Mouse (Mus musculus): ENCODE data around the gene Speer4f2. TPM values are rescaled to one million over a fixed set of nuclear protein-coding genes. Genes with fewer than 3 reads are reported as not detected.

The Speer4f2 gene
- polyA plus RNA-seq, 1 experiment from 2014 or later: not detected

DNA sequence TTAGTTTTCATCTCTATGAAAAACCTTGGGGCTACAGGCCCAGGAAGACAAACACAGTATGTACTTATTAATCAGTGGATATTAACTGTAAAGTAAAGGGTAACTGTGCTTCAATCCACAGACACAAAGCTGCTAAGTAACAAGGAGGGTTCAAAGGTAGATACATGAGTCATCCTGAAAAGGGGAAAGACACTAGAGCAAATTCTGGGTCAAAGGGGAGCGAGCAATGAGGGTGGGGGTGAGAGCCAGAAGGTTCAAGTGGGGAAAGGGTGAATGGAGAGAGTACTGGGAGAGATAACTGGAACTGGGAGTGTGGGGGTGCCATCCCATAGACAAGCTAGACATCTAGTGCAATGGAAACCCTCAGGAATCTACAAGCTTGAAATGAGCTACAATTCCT is 54.0 kb downstream of the Speer4f2 start:
- DNase-seq (ENCODE audit: low spot score) (no peak), ATAC-seq (replicated peaks; ENCODE audit: low FRiP score) (no peak)
- no peak overlapping the region for H3K9ac ChIP-seq (ENCODE audit: low read depth, low read length)
- H3K27me3 ChIP-seq (replicated peaks; ENCODE audit: control insufficient read depth, insufficient read depth, low read length): no peaks in the 10 kb centered on the region
- H3K9me3 ChIP-seq (ENCODE audit: control insufficient read depth, low read length): no peaks in the 10 kb centered on the region
- H3K27ac ChIP-seq (ENCODE audit: low read depth, low read length): no peak overlapping the region
- no peaks in the 10 kb centered on the region for H3K36me3 ChIP-seq (ENCODE audit: control insufficient read depth, insufficient read depth, low read length)
- WGBS: 59% methylated on average over 1 of the region's 1 CpGs
- no peak overlapping the region for H3K4me2 ChIP-seq
- no peaks in the 10 kb centered on the region for H3K4me1 ChIP-seq (replicated peaks; ENCODE audit: control insufficient read depth, insufficient read depth, low read length)
- H3K4me3 ChIP-seq (ENCODE audit: low read depth, low read length): no peak overlapping the region

Other genes with a start within 250 kb of the Speer4f2 start
- gene Speer4f1, start 102.9 kb downstream of the Speer4f2 start, polyA plus RNA-seq (2014; fragmentation: Nextera tagmentation; extraction: Ambion mirVana): not detected in 2 replicates
- 4.4 and 5.2 TPM in 2 replicates for gene Sema3c, start 201.1 kb downstream of the Speer4f2 start, polyA plus RNA-seq (2014; fragmentation: Nextera tagmentation; extraction: Ambion mirVana)

Measured in liver, embryonic 11.5 days (tissue).